Mouse (Mus musculus): ENCODE measurements around the gene Naga.

Naga gene

GRCm38 (mm10) chr15:82354126-82354945 lies 15.6 kb upstream of the Naga start, which contains the start of gene Ndufa6:
Ndufa6 (minus strand) TSS chr15:82354322.
- DNase-seq (ENCODE audit: low spot score), result peak; percentile 99

- DNase-seq (ENCODE audit: low spot score), result no peak
These were observed 15.0 kb upstream of the Naga start for GRCm38 (mm10) chr15:82353745-82354113.

GRCm38 (mm10) chr15:82353078-82353744 lies 14.5 kb upstream of the Naga start:
- DNase-seq (ENCODE audit: low spot score), result no peak

GRCm38 (mm10) chr15:82351480-82351879 lies 12.8 kb upstream of the Naga start:
- DNase-seq (ENCODE audit: low spot score), result no peak

- no peak for DNase-seq (ENCODE audit: low spot score)
These were observed 11.6 kb upstream of the Naga start for GRCm38 (mm10) chr15:82350349-82350748.

GRCm38 (mm10) chr15:82348999-82349341 lies 10.2 kb upstream of the Naga start:
- DNase-seq (ENCODE audit: low spot score), result no peak

GRCm38 (mm10) chr15:82348258-82348998 lies 9.7 kb upstream of the Naga start:
- DNase-seq (ENCODE audit: low spot score), result no peak

- no peak for DNase-seq (ENCODE audit: low spot score)
These were observed 9.1 kb upstream of the Naga start for GRCm38 (mm10) chr15:82347852-82348251.

GRCm38 (mm10) chr15:82347303-82347676 lies 8.6 kb upstream of the Naga start:
- no peak for DNase-seq (ENCODE audit: low spot score)

- no peak for DNase-seq (ENCODE audit: low spot score)
These were observed 8.0 kb upstream of the Naga start for GRCm38 (mm10) chr15:82346580-82347302.

- peak; percentile 97 for DNase-seq (ENCODE audit: low spot score)
These were observed 7.2 kb upstream of the Naga start for GRCm38 (mm10) chr15:82345820-82346470.

- no peak for DNase-seq (ENCODE audit: low spot score)
These were observed 6.2 kb upstream of the Naga start for GRCm38 (mm10) chr15:82344971-82345370.

- peak; percentile 50 for DNase-seq (ENCODE audit: low spot score)
These were observed 4.9 kb upstream of the Naga start for GRCm38 (mm10) chr15:82343368-82344287.

GRCm38 (mm10) chr15:82342543-82342935 lies 3.8 kb upstream of the Naga start:
- DNase-seq (ENCODE audit: low spot score), result no peak

GRCm38 (mm10) chr15:82341675-82342542 lies 3.2 kb upstream of the Naga start:
- no peak for DNase-seq (ENCODE audit: low spot score)

GRCm38 (mm10) chr15:82341036-82341501 lies 2.3 kb upstream of the Naga start:
- DNase-seq (ENCODE audit: low spot score), result peak; percentile 81

- DNase-seq (ENCODE audit: low spot score), result peak; percentile 50
These were observed 1.8 kb upstream of the Naga start for GRCm38 (mm10) chr15:82340414-82341035.

GRCm38 (mm10) chr15:82339634-82340254 lies 1.0 kb upstream of the Naga start:
- no peak for DNase-seq (ENCODE audit: low spot score)

- peak; percentile 47 for DNase-seq (ENCODE audit: low spot score)
These were observed 425 bp upstream of the Naga start for GRCm38 (mm10) chr15:82339150-82339549.
